Mouse (Mus musculus): ENCODE results near the gene Cela3b. TPM values are rescaled to one million over a fixed set of nuclear protein-coding genes. Genes with fewer than 3 reads are reported as not detected.
"Not testable (repeated sequence)": the region's sequence is repeated elsewhere in the genome, so short reads cannot be mapped to it uniquely, and the experiment has no call there.

The Cela3b gene
- total and polyA plus RNA-seq, 3 experiments: not detected

GRCm38 (mm10) chr4:137443625-137444024, 13.3 kb upstream of the Cela3b start:
- Histone ChIP-seq H3K4me3 (ENCODE audit: low read depth, low read length) (no peak overlapping the region), H3K9me3 (replicated peaks) (no peaks in the 10 kb centered on the region), H3K27me3 (ENCODE audit: insufficient read depth, low read length) (peaks cover 4% of the 10 kb centered on the region; the same call in 1 of the 2 replicates), H3K36me3 (replicated peaks) (no peaks in the 10 kb centered on the region), H3K4me1 (ENCODE audit: insufficient read depth, low read depth, low read length) (peaks cover 4% of the 10 kb centered on the region; the same call in 1 of the 2 replicates)
- ATAC-seq (ENCODE audit: extremely low read depth, insufficient number of reproducible peaks, low FRiP score, poor library complexity, severe bottlenecking) (no peak), DNase-seq (ENCODE audit: low spot score) (peak; percentile 23)
- TF ChIP-seq GATA2 (IDR thresholded peaks at IDR 0.05; ENCODE audit: borderline replicate concordance, low read depth, low read length) (no peak), POLR2AphosphoS5 (IDR thresholded peaks at IDR 0.05; ENCODE audit: insufficient replicate concordance, low read depth, low read length) (no peak), GATA1 (IDR thresholded peaks at IDR 0.05; ENCODE audit: borderline replicate concordance, low read length) (no peak), CTCF (IDR thresholded peaks at IDR 0.05; ENCODE audit: low read depth, low read length) (peak; percentile 39), TAL1 (conservative IDR thresholded peaks at IDR 0.05; ENCODE audit: low read depth, low read length) (no peak)

DNA sequence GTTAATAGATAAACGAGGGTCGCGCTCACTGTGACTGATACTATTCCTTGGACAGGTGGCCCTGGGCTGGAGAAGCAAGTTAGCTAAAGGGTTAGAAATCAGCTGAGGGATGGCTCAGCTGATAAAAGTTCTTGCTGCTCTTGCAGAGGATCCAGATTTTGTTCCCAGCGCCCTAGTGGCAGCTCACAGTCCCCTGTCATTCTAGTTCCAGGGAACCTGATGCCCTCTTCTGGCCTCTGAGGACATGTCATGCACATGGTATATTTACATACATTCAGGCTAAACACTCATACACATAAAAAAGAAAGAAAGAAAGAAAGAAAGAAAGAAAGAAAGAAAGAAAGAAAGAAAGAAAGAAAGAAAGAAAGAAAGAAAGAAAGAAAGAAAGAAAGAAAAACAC, 11.0 kb upstream of the Cela3b start:
- no peaks in the 10 kb centered on the region for H3K36me3 ChIP-seq (replicated peaks)
- TF ChIP-seq TAL1 (conservative IDR thresholded peaks at IDR 0.05; ENCODE audit: low read depth, low read length) (no peak), CTCF (IDR thresholded peaks at IDR 0.05; ENCODE audit: low read depth, low read length) (no peak), GATA1 (IDR thresholded peaks at IDR 0.05; ENCODE audit: borderline replicate concordance, low read length) (no peak), GATA2 (IDR thresholded peaks at IDR 0.05; ENCODE audit: borderline replicate concordance, low read depth, low read length) (no peak), POLR2AphosphoS5 (IDR thresholded peaks at IDR 0.05; ENCODE audit: insufficient replicate concordance, low read depth, low read length) (no peak)
- peaks cover 5% of the 10 kb centered on the region; the same call in 1 of the 2 replicates for H3K4me1 ChIP-seq (ENCODE audit: insufficient read depth, low read depth, low read length)
- H3K27me3 ChIP-seq (ENCODE audit: insufficient read depth, low read length): peaks cover 3% of the 10 kb centered on the region; the same call in 1 of the 2 replicates
- no peak overlapping the region for H3K4me3 ChIP-seq (ENCODE audit: low read depth, low read length)
- ATAC-seq (ENCODE audit: extremely low read depth, insufficient number of reproducible peaks, low FRiP score, poor library complexity, severe bottlenecking) (no peak), DNase-seq (ENCODE audit: low spot score) (no peak)
- no peaks in the 10 kb centered on the region for H3K9me3 ChIP-seq (replicated peaks)

GRCm38 (mm10) chr4:137438842-137439241, 8.5 kb upstream of the Cela3b start:
- peaks cover 3% of the 10 kb centered on the region; the same call in 1 of the 2 replicates for H3K27me3 ChIP-seq (ENCODE audit: insufficient read depth, low read length)
- H3K9me3 ChIP-seq (replicated peaks): no peaks in the 10 kb centered on the region
- H3K36me3 ChIP-seq (replicated peaks): no peaks in the 10 kb centered on the region
- TF ChIP-seq GATA1 (IDR thresholded peaks at IDR 0.05; ENCODE audit: borderline replicate concordance, low read length) (no peak), GATA2 (IDR thresholded peaks at IDR 0.05; ENCODE audit: borderline replicate concordance, low read depth, low read length) (no peak), CTCF (IDR thresholded peaks at IDR 0.05; ENCODE audit: low read depth, low read length) (no peak), TAL1 (conservative IDR thresholded peaks at IDR 0.05; ENCODE audit: low read depth, low read length) (no peak), POLR2AphosphoS5 (IDR thresholded peaks at IDR 0.05; ENCODE audit: insufficient replicate concordance, low read depth, low read length) (no peak)
- DNase-seq (ENCODE audit: low spot score) (no peak), ATAC-seq (ENCODE audit: extremely low read depth, insufficient number of reproducible peaks, low FRiP score, poor library complexity, severe bottlenecking) (peak; percentile 54)
- H3K4me3 ChIP-seq (ENCODE audit: low read depth, low read length): no peak overlapping the region
- H3K4me1 ChIP-seq (ENCODE audit: insufficient read depth, low read depth, low read length): peaks cover 5% of the 10 kb centered on the region; the same call in 1 of the 2 replicates

DNA sequence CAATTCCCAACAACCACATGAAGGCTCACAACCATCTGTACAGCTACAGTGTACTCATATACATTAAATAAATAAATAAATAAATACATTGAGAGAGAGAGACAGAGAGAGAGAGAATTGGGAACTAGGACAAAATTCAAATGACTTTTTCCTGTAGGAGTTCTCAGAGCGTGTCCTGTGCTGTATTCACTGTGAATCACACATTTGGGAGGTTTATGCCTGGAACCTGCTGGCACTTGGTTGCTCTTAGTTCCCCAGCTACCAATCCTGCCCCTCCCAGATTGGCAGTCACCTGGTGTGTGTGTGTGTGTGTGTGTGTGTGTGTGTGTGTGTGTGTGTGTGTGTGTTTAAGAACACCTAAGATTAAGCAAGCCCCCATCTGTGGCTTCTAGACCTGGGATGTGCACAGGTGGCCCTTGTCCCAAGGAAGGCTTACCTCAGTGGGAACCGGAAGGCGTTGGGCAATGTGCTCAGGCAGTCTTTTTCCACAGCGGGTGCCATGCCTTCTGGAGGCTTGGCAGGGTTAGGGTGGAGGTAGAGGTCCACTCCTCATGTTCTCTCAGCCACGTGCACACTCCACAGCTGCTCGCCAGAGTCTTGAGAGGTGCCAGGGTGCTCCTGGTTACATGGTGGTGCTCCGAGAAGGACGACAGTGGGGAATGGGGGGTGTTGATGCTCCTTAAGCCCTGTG, 6.8 kb upstream of the Cela3b start:
- ATAC-seq (ENCODE audit: extremely low read depth, insufficient number of reproducible peaks, low FRiP score, poor library complexity, severe bottlenecking) (no peak), DNase-seq (ENCODE audit: low spot score) (no peak)
- H3K4me1 ChIP-seq (ENCODE audit: insufficient read depth, low read depth, low read length): peaks cover 5% of the 10 kb centered on the region; the same call in 1 of the 2 replicates
- H3K36me3 ChIP-seq (replicated peaks): no peaks in the 10 kb centered on the region
- TF ChIP-seq POLR2AphosphoS5 (IDR thresholded peaks at IDR 0.05; ENCODE audit: insufficient replicate concordance, low read depth, low read length) (no peak), GATA1 (IDR thresholded peaks at IDR 0.05; ENCODE audit: borderline replicate concordance, low read length) (no peak), TAL1 (conservative IDR thresholded peaks at IDR 0.05; ENCODE audit: low read depth, low read length) (no peak), CTCF (IDR thresholded peaks at IDR 0.05; ENCODE audit: low read depth, low read length) (no peak)
- H3K9me3 ChIP-seq (replicated peaks): no peaks in the 10 kb centered on the region
- H3K27me3 ChIP-seq (ENCODE audit: insufficient read depth, low read length): peaks cover 3% of the 10 kb centered on the region; the same call in 1 of the 2 replicates
- H3K4me3 ChIP-seq (ENCODE audit: low read depth, low read length): no peak overlapping the region

- H3K27me3 ChIP-seq (ENCODE audit: insufficient read depth, low read length); H3K4me1 ChIP-seq (ENCODE audit: insufficient read depth, low read depth, low read length); DNase-seq (ENCODE audit: low spot score); H3K9me3 ChIP-seq (replicated peaks); ATAC-seq (ENCODE audit: extremely low read depth, insufficient number of reproducible peaks, low FRiP score, poor library complexity, severe bottlenecking); H3K36me3 ChIP-seq (replicated peaks); H3K4me3 ChIP-seq (ENCODE audit: low read depth, low read length): not testable (repeated sequence)
These were observed 2.6 kb upstream of the Cela3b start for GRCm38 (mm10) chr4:137432700-137433550.

- no peaks in the 10 kb centered on the region for H3K9me3 ChIP-seq (replicated peaks)
- no peaks in the 10 kb centered on the region for H3K4me1 ChIP-seq (ENCODE audit: insufficient read depth, low read depth, low read length)
- no peak overlapping the region for H3K4me3 ChIP-seq (ENCODE audit: low read depth, low read length)
- H3K36me3 ChIP-seq (replicated peaks): no peaks in the 10 kb centered on the region
- peak; percentile 8; the same call in 1 of the 2 replicates for ATAC-seq (ENCODE audit: extremely low read depth, insufficient number of reproducible peaks, low FRiP score, poor library complexity, severe bottlenecking)
- TF ChIP-seq GATA2 (IDR thresholded peaks at IDR 0.05; ENCODE audit: borderline replicate concordance, low read depth, low read length) (no peak), TAL1 (conservative IDR thresholded peaks at IDR 0.05; ENCODE audit: low read depth, low read length) (no peak), GATA1 (IDR thresholded peaks at IDR 0.05; ENCODE audit: borderline replicate concordance, low read length) (no peak), POLR2AphosphoS5 (IDR thresholded peaks at IDR 0.05; ENCODE audit: insufficient replicate concordance, low read depth, low read length) (no peak), CTCF (IDR thresholded peaks at IDR 0.05; ENCODE audit: low read depth, low read length) (no peak)
- DNase-seq (ENCODE audit: low spot score): no peak
- H3K27me3 ChIP-seq (ENCODE audit: insufficient read depth, low read length): peaks cover 8% of the 10 kb centered on the region
These were observed 12.4 kb downstream of the Cela3b start for GRCm38 (mm10) chr4:137417712-137418564.

Measured in G1E (cell line).